Mouse (Mus musculus): Measurements from ENCODE around the gene Arntl2. TPM values are rescaled to one million over a fixed set of nuclear protein-coding genes. Genes with fewer than 3 reads are reported as not detected.

The Arntl2 gene
- 8.0 and 9.2 TPM in 2 replicates for polyA plus RNA-seq (2015; fragmentation: Nextera tagmentation; extraction: Ambion mirVana)

DNA sequence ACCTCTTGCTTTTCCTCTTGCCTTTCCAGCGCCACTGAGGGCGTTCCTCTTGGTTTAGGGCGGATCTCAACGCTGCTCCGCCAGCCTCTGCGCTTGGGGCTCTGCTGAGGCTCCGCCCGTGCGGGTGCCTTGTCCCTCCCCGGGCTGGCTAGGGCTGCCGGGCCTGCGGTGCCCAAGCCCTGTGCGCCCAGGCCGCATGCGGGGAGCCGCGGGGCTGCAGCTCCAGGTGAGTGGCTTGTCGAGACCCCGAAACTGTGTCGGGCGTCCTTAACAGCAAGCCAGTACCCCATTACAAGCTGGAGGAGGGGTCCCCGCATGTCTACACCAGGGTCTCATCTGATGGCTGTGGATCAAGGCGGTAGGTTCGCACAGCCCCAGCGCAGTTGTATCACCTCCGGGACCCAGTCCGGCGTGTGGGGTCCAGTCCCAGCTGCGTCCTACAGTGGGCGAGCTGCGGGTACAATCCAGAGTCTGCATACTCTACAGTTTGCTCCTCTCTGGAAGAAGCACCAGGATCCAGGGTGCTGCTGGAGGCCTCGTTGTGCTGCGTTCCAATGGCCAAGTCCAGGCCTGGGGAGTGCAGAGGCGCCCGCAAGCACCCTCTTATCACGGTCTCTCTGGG lies at the start of gene Arntl2:
TSS of gene Arntl2 (plus strand) at position 132 of the 622 bp plus-strand sequence.

DNA sequence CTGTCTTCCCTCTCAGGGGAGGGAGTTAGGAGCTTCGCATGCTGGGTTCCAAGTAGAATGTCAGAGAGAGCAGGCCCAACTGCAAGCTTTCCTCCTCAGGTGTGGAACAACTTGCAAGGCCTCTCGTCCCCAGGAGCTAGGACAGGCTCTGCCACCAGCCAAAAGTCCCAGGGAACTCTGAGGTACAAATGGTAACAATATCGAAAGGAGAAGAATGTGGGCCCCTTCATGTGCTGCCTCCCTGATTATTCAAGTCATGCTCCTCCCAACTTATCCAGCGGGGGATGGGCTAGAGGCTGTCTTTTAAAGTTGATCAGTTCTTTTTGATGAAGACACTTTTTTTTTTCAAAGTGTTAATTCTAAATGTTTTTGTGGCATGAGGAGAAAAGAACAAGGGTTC lies 54.2 kb downstream of the Arntl2 start, which contains the start of gene Smco2:
TSS of gene Smco2 (plus strand) at position 55 of the 400 bp plus-strand sequence.

Other genes starting within 250 kb of the Arntl2 start
- 90.7 and 92.7 TPM in 2 replicates for gene Fgfr1op2, start 218.9 kb upstream of the Arntl2 start, polyA plus RNA-seq (2015; fragmentation: Nextera tagmentation; extraction: Ambion mirVana)
- gene Ints13, start 218.2 kb upstream of the Arntl2 start, polyA plus RNA-seq (2015; fragmentation: Nextera tagmentation; extraction: Ambion mirVana) = 27.6 and 30.0 TPM in 2 replicates
- 122 and 124 TPM in 2 replicates for gene Med21, start 153.5 kb upstream of the Arntl2 start, polyA plus RNA-seq (2015; fragmentation: Nextera tagmentation; extraction: Ambion mirVana)
- gene Tm7sf3, start 153.2 kb upstream of the Arntl2 start, polyA plus RNA-seq (2015; fragmentation: Nextera tagmentation; extraction: Ambion mirVana) = 23.8 and 25.7 TPM in 2 replicates
- gene Stk38l, start 71.1 kb upstream of the Arntl2 start, polyA plus RNA-seq (2015; fragmentation: Nextera tagmentation; extraction: Ambion mirVana) = 16.1 and 19.0 TPM in 2 replicates
- not detected in 2 replicates for gene Smco2, start 54.0 kb downstream of the Arntl2 start, polyA plus RNA-seq (2015; fragmentation: Nextera tagmentation; extraction: Ambion mirVana)
- gene Ppfibp1, start 92.4 kb downstream of the Arntl2 start, polyA plus RNA-seq (2015; fragmentation: Nextera tagmentation; extraction: Ambion mirVana) = 41.3 and 71.5 TPM in 2 replicates
- gene 1700034J05Rik, start 158.4 kb downstream of the Arntl2 start, polyA plus RNA-seq (2015; fragmentation: Nextera tagmentation; extraction: Ambion mirVana) = 0.10 and 0.11 TPM in 2 replicates
- gene Rep15, start 236.5 kb downstream of the Arntl2 start, polyA plus RNA-seq (2015; fragmentation: Nextera tagmentation; extraction: Ambion mirVana) = 0.64 and 0.71 TPM in 2 replicates
- gene Mrps35, start 246.7 kb downstream of the Arntl2 start, polyA plus RNA-seq (2015; fragmentation: Nextera tagmentation; extraction: Ambion mirVana) = 76.7 and 81.2 TPM in 2 replicates

Data from urinary bladder, postnatal 0 days (tissue).